Mouse (Mus musculus): ENCODE data around the gene Trip13. TPM values are rescaled to one million over a fixed set of nuclear protein-coding genes. Genes with fewer than 3 reads are reported as not detected.

Trip13 gene
- 72.2 and 73.7 TPM in 2 replicates for polyA plus RNA-seq (2016; fragmentation: Nextera tagmentation; extraction: Ambion mirVana)

DNA sequence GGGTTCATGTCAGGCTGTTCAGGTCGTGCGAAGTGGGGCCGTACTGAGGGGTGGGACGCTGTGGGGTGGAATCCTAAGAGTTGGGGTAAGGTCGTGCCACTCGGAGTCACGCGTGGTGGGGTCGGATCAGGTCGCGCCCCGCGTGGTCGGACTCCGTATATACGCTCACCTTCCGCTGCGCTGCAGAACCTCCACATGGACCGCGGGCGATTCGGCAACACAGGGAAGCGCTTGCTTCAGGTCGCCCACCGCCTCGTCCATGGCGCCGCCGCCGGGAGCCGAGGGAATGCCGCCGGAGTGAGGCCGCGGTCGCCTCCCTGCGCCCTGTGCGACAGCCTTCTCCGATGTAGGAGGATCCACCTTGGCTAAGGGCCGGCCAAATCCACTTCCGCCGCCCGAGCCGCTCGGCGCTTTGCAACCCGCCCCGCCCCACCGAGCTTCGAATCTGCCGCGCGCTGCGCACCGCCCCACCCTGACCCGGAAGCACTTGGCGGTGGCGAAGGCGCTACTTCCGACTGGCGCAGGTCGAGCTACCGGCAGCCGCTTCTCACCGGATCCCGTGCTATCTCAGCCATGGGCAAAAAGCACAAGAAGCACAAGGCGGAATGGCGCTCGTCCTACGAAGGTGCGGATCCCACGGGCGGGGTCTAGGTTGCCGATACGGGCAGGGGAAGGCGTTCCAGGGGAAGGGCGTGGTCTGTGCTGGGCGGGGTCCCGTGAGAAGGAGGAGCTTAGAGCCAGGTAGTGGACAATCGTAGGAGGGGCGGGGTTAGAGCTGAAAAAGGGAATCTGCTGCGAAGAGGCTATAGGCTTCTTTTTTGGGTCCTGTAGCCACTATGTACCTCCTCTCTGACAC lies at the start of gene Trip13, which contains the start of gene Brd9:
TSS of gene Trip13 (minus strand) at position 464 of the 856 bp plus-strand sequence.
TSS of gene Brd9 (plus strand) at position 491 of the 856 bp plus-strand sequence.
- peaks cover 16% of the 10 kb centered on the region for H3K4me1 ChIP-seq
- H3K27ac ChIP-seq (replicated peaks), result peak within 1 kb of the TSS; percentile 95
- H3K36me3 ChIP-seq (replicated peaks), result peaks cover 63% of the 10 kb centered on the region
- DNase-seq (ENCODE audit: low spot score), result peak; percentile 95
- WGBS, result under 1% methylated on average over 82 of the region's 82 CpGs
- no peaks in the 10 kb centered on the region for H3K9me3 ChIP-seq
- peak within 1 kb of the TSS; percentile 75 for H3K4me3 ChIP-seq
- H3K27me3 ChIP-seq (replicated peaks; ENCODE audit: low read depth, poor library complexity, severe bottlenecking), result no peaks in the 10 kb centered on the region

DNA sequence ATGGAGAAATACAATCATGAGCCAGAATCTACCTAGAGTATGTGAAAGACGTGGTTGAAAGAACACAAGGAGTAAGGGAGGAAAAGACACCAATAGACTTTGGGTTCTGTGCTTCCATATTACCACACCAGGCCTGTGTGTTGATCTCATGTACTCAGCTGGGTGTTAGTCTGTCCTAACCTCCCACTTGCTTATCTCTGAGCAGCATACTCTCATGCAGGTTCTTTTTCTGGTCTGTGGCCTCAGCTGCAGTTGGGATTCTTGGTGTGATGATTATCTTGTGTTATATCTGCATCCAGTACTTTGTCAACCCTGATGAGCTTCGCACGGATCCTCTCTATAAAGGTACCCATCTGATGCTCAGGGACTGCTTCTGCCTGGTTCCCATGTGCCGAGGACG lies 39.4 kb upstream of the Trip13 start:
- WGBS, result 86% methylated on average over 5 of the region's 5 CpGs
- Histone ChIP-seq H3K27ac (replicated peaks) (no peak overlapping the region), H3K36me3 (replicated peaks) (no peaks in the 10 kb centered on the region), H3K4me1 (no peaks in the 10 kb centered on the region), H3K9me3 (no peaks in the 10 kb centered on the region), H3K4me3 (no peak overlapping the region), H3K27me3 (replicated peaks; ENCODE audit: low read depth, poor library complexity, severe bottlenecking) (no peaks in the 10 kb centered on the region)
- DNase-seq (ENCODE audit: low spot score), result no peak

DNA sequence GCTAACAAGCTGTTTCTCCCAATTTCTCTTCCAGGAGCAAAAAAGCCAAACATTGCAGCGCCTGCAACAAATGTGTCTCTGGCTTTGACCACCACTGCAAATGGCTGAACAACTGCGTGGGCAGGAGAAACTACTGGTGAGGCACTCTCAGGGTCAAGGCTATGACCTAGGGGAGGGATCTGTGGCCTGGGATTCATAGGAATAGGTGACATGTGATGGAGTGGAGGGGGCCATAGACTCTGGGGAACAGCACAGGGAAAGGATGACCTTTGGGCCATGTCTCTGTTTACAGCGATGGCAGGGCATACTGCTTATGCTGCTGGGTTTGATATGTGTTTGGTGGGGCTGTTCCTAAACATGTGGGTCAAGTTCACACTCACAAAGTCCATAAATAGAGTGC lies 36.9 kb upstream of the Trip13 start:
- peaks cover 8% of the 10 kb centered on the region; the same call in 1 of the 2 replicates for H3K4me1 ChIP-seq
- H3K27ac ChIP-seq (replicated peaks), result no peak overlapping the region
- 86% methylated on average over 3 of the region's 3 CpGs for WGBS
- no peaks in the 10 kb centered on the region for H3K36me3 ChIP-seq (replicated peaks)
- H3K27me3 ChIP-seq (replicated peaks; ENCODE audit: low read depth, poor library complexity, severe bottlenecking), result no peaks in the 10 kb centered on the region; the same call in 1 of the 2 replicates
- H3K9me3 ChIP-seq, result no peaks in the 10 kb centered on the region
- DNase-seq (ENCODE audit: low spot score), result no peak
- H3K4me3 ChIP-seq, result no peak overlapping the region

DNA sequence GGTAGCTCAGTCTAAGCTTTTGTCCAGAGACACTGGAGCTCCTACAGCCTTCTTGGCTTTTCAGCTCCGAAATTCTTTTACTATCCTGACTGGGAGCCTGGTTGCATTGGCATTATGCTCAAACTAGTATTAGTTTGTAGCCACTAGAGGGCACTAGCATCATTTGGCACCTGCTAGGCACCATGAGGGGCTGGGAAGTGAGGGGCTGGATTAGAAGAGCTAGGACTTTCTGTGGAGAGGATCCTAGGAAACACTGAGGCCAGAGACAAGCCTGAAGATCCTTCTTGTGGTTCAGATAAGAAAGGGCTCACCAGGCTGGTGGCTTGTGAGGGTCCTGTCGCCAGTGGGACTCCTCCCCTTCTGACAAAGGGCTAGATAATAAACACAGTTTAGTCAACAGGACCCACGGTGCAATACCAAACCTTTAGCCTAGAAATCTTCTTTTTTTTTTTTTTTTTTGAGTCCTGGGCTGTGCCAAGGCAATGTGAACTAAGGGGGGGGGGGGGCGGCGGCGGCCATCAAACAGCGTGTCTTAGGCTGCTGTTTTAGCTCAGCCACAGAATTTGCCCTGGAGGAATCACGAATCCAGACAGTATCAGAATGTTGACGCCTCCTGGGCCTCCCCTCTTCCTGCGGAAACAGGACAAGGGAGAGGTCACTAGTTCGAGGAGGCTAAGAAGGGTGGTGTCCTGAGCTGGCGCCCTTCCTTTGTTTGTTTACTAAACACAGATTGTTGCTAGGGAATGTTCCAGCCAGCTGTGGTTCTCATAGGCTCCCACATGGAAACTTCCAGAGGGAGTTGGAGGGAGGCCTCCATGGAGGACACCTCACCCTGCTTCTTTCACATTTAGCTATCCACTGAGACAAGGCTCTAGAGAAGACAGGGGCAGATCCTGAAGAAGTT lies 33.2 kb upstream of the Trip13 start:
- Histone ChIP-seq H3K9me3 (no peaks in the 10 kb centered on the region), H3K27me3 (replicated peaks; ENCODE audit: low read depth, poor library complexity, severe bottlenecking) (no peaks in the 10 kb centered on the region; the same call in 1 of the 2 replicates), H3K27ac (replicated peaks) (no peak overlapping the region), H3K4me1 (peaks cover 8% of the 10 kb centered on the region; the same call in 1 of the 2 replicates), H3K36me3 (replicated peaks) (no peaks in the 10 kb centered on the region), H3K4me3 (no peak overlapping the region)
- DNase-seq (ENCODE audit: low spot score), result peak; percentile 61
- 32% methylated on average over 12 of the region's 12 CpGs for WGBS

DNA sequence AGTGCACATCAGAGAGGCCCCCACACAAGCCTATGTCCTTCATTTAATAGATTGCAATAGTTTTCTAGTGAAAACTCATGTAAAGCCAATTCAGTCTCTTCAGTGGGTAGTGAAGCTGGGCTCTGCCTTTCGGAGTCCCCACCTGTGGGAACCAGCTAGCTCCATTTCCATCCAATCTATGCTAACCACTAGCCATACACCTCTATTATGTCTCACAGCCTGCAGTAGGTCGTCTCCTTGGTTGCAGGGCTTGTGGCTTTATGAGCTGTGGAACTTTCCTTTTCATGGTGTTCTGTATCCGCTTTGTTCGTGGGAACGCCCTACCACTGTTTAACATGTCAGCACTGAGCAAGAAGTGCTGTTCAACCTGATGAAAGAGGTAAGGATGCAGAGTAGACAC lies 26.0 kb upstream of the Trip13 start, which contains the start of gene Zdhhc11:
TSS of gene Zdhhc11 (plus strand) at position 301 of the 400 bp plus-strand sequence.
- H3K4me1 ChIP-seq, result no peaks in the 10 kb centered on the region
- peaks cover 40% of the 10 kb centered on the region for H3K36me3 ChIP-seq (replicated peaks)
- H3K27ac ChIP-seq (replicated peaks), result no peak within 1 kb of the TSS
- 91% methylated on average over 5 of the region's 5 CpGs for WGBS
- DNase-seq (ENCODE audit: low spot score), result no peak
- H3K9me3 ChIP-seq, result no peaks in the 10 kb centered on the region
- H3K4me3 ChIP-seq, result no peak within 1 kb of the TSS
- no peaks in the 10 kb centered on the region for H3K27me3 ChIP-seq (replicated peaks; ENCODE audit: low read depth, poor library complexity, severe bottlenecking)

DNA sequence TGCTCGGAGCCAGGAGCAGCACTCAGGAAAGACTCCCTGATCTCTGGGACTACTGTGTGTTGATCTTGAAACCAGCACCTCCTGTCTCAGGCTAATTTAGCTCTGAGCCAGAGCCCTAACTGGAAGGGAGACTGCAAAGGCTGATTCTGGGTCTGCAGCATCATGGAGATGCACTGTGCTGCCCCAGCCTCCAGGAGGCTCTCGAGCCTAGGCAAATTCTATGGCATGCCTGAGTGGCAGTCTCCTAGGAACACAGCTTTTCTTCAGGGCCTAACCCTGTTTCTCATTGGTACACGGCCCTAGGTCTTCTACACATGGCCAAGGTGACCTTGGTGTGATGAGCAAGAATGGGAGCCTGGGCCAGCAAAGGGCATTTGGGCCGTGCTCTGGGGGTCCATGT lies 23.6 kb upstream of the Trip13 start:
- no peaks in the 10 kb centered on the region for H3K9me3 ChIP-seq
- no peaks in the 10 kb centered on the region for H3K4me1 ChIP-seq
- no peak overlapping the region for H3K27ac ChIP-seq (replicated peaks)
- 82% methylated on average over 4 of the region's 4 CpGs for WGBS
- no peak for DNase-seq (ENCODE audit: low spot score)
- no peak overlapping the region for H3K4me3 ChIP-seq
- H3K36me3 ChIP-seq (replicated peaks), result peaks cover 62% of the 10 kb centered on the region
- no peaks in the 10 kb centered on the region for H3K27me3 ChIP-seq (replicated peaks; ENCODE audit: low read depth, poor library complexity, severe bottlenecking)

DNA sequence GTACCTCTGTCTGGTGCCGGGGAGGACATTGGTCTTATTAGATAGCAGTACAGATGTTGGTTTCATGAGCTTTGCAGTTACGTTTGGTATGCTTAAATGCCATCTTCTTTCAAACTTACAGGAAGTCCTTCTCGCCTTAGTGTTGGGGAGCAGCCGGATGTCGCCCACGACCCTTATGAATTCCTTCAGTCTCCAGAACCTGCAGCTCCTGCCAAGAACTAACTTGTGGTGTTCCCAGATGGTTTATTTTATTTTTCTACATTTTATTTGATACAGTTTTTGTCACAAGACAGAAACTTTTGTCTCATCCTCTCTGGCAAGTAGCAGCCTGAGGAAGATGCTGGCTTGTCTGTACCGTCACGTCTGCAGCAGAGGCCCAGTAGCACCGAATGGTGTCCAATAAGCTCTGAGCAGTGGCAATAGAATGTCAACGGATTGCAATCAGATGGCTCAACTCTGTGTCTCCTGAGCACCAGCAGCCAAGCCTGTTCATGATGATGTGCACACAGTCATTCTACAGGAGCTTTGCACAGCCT lies 22.6 kb upstream of the Trip13 start:
- Histone ChIP-seq H3K4me1 (no peaks in the 10 kb centered on the region), H3K9me3 (no peaks in the 10 kb centered on the region), H3K36me3 (replicated peaks) (peaks cover 72% of the 10 kb centered on the region), H3K27me3 (replicated peaks; ENCODE audit: low read depth, poor library complexity, severe bottlenecking) (no peaks in the 10 kb centered on the region), H3K27ac (replicated peaks) (no peak overlapping the region), H3K4me3 (no peak overlapping the region)
- WGBS, result 92% methylated on average over 10 of the region's 10 CpGs
- no peak for DNase-seq (ENCODE audit: low spot score)

DNA sequence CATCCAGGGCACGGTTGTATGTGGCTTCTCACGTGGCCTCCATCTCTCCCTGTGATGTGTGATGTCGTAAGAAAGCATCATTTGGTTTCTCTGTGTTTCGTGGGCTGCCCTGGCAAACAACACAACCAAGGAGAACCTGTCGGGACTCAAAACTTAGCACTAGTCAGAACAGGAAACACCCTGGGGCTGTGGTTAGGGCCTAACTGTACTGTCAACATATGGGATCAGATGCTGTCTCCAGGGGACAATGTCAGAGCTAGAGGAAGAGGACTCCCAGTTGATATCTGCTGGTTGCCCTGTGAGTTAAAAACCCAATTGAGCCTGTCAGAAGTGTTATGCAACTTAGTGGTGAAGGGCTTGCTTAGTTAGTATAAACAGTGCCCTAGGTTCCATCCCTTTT lies 17.9 kb upstream of the Trip13 start:
- H3K27me3 ChIP-seq (replicated peaks; ENCODE audit: low read depth, poor library complexity, severe bottlenecking), result no peaks in the 10 kb centered on the region
- H3K9me3 ChIP-seq, result no peaks in the 10 kb centered on the region
- no peaks in the 10 kb centered on the region for H3K4me1 ChIP-seq
- H3K27ac ChIP-seq (replicated peaks), result no peak overlapping the region
- peaks cover 96% of the 10 kb centered on the region for H3K36me3 ChIP-seq (replicated peaks)
- WGBS, result 90% methylated on average over 5 of the region's 5 CpGs
- no peak for DNase-seq (ENCODE audit: low spot score)
- no peak overlapping the region for H3K4me3 ChIP-seq

DNA sequence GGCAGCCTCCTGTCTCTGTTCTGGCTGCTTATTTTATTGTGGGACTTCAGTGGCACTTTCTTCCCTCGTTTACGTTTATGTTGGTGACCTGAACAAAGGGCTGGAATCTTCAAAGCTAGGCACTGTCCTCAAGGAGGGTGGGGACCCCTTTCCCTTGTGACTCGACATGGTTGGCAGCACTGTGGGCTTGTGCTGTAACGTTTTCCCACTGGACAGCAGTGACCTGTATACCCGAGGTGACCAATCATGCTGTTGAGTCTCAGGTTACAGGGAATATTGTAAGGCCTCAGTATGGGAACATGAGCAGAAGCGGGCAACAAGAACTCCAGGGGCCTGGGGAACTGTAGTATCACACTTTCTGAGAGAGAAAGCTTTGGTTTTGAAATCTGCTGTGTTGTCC lies 17.1 kb upstream of the Trip13 start:
- Histone ChIP-seq H3K4me1 (no peaks in the 10 kb centered on the region), H3K27ac (replicated peaks) (no peak overlapping the region), H3K9me3 (no peaks in the 10 kb centered on the region), H3K4me3 (no peak overlapping the region), H3K36me3 (replicated peaks) (peaks cover 96% of the 10 kb centered on the region), H3K27me3 (replicated peaks; ENCODE audit: low read depth, poor library complexity, severe bottlenecking) (no peaks in the 10 kb centered on the region)
- 67% methylated on average over 6 of the region's 6 CpGs for WGBS
- no peak for DNase-seq (ENCODE audit: low spot score)

DNA sequence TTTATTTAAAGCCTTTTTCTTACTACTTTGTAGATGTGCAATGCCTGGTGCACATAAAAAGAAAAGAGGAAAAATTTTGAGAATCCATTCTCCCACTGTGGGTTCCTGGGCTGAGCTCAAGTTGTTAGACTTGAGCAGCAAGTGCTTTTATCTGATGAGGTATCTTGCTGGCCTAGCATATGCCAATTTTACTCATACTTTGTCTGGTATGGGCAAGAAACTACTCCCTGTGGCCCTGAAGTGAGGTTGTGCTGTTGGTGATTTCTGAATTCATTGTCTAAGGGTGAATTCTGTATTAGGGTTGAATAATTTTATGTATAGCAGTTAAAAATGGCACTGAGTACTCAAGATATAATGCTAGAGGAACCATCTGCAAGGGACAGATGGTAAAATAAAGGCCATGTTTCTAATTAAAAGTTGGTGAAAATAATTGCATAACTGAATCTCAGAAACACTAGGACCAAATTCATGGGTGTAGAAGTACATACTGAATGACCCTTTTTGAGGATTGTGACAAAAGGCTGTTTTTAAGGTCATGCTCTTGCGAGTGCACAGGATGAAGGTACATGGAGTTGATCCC lies 16.1 kb upstream of the Trip13 start:
- no peaks in the 10 kb centered on the region for H3K27me3 ChIP-seq (replicated peaks; ENCODE audit: low read depth, poor library complexity, severe bottlenecking)
- 88% methylated on average over 1 of the region's 1 CpGs for WGBS
- H3K36me3 ChIP-seq (replicated peaks), result peaks cover 96% of the 10 kb centered on the region
- H3K9me3 ChIP-seq, result no peaks in the 10 kb centered on the region
- no peak for DNase-seq (ENCODE audit: low spot score)
- no peak overlapping the region for H3K27ac ChIP-seq (replicated peaks)
- H3K4me1 ChIP-seq, result no peaks in the 10 kb centered on the region
- H3K4me3 ChIP-seq, result no peak overlapping the region

DNA sequence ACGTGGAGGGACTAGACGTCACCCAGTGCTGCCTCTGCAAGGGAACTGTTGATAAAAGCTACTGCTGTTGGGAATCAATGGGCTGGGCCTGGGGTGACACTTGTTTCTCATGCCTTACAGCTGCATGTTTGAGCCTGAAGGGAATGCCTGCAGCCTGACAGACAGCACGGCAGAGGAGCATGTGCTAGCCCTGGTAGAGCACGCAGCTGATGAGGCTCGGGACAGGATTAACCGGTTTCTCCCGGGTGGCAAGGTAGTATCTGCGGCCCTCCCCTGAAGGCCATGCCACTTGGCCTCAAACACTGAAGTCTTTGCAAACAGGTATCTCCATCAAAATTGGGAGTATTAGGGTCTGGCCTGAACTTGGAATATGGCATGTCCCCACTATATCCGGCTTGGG lies 7.0 kb upstream of the Trip13 start:
- Histone ChIP-seq H3K9me3 (no peaks in the 10 kb centered on the region), H3K36me3 (replicated peaks) (peaks cover 94% of the 10 kb centered on the region), H3K4me3 (no peak overlapping the region), H3K27me3 (replicated peaks; ENCODE audit: low read depth, poor library complexity, severe bottlenecking) (no peaks in the 10 kb centered on the region), H3K4me1 (no peaks in the 10 kb centered on the region), H3K27ac (replicated peaks) (no peak overlapping the region)
- WGBS, result 91% methylated on average over 9 of the region's 9 CpGs
- no peak for DNase-seq (ENCODE audit: low spot score)

DNA sequence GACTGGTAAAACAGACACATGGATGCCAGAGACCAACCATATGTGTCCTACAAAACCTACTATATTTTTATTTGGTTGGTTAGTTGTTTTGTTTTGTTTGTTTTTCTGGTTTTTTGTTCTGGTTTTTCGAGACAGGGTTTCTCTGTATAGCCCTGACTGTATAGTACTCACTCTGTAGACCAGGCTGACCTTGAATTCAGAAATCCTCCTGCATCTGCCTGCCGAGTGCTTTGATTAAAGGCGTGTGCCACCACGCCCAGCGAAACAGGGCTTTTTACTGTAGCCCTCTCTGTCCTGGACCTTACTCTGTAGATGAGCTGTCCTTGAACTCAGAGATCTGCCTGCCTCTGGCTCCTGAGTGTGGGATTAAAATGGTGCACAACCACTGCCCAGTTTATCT lies 1.5 kb upstream of the Trip13 start:
- no peak overlapping the region for H3K4me3 ChIP-seq
- H3K9me3 ChIP-seq, result no peaks in the 10 kb centered on the region
- WGBS, result 91% methylated on average over 5 of the region's 5 CpGs
- no peaks in the 10 kb centered on the region for H3K27me3 ChIP-seq (replicated peaks; ENCODE audit: low read depth, poor library complexity, severe bottlenecking)
- H3K4me1 ChIP-seq, result peaks cover 16% of the 10 kb centered on the region
- H3K27ac ChIP-seq (replicated peaks), result no peak overlapping the region
- H3K36me3 ChIP-seq (replicated peaks), result peaks cover 63% of the 10 kb centered on the region
- DNase-seq (ENCODE audit: low spot score), result no peak
